Mouse (Mus musculus) layer of hippocampus, adult 8-10 months (tissue): Measurements from ENCODE around the gene Defb30. TPM values are rescaled to one million over a fixed set of nuclear protein-coding genes. Genes with fewer than 3 reads are reported as not detected.
A peak's percentile ranks its signal among the peaks of the same experiment; 100 is the strongest.

ENCODE experiments used
- DNase-seq, 2 experiments: peaks; one replicate each; pipeline ENCODE4 v3.0.0; 2022; ENCODE audit warnings: low spot score in 2 of 2
- total RNA-seq, 4 experiments: library from RNA; stranded (reverse); gene quantifications; 2 replicates each; pipeline ENCODE4 v1.2.4; 2022

Defb30 gene
- total RNA-seq, result not detected

DNA sequence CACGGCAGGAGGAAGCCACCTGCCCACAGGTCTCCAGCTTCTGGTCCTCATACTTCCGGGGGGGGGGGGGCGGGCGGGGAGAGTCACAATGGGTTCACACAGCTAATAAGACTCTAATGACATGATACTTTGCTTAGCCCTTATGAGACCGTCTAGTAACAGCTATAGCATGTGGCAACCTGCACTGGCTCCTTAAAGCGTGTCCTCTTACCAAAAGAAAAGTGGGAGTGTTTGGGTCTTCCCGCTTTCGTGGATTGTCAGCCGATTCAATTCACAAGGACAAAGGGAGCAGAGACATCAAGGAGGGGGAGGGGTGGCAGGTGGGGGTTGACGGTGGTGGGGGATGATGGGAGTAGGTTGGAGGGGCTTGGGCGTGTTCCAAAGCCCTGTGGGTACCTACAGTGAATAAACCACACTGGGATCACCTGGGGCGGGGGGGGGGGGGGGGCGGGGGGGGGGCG, at the start of gene Defb30:
Defb30 (minus strand) TSS at position 51 of the 461 bp plus-strand sequence.
- DNase-seq, result no peak

GRCm38 (mm10) chr14:63067708-63068107, 17.9 kb upstream of the Defb30 start:
- DNase-seq, result no peak

- DNase-seq, result peak in 1 of 2 experiments; percentile 67
Measured at GRCm38 (mm10) chr14:63066630-63067310, 17.0 kb upstream of the Defb30 start.

GRCm38 (mm10) chr14:63065391-63065790, 15.6 kb upstream of the Defb30 start:
- DNase-seq, result no peak

DNA sequence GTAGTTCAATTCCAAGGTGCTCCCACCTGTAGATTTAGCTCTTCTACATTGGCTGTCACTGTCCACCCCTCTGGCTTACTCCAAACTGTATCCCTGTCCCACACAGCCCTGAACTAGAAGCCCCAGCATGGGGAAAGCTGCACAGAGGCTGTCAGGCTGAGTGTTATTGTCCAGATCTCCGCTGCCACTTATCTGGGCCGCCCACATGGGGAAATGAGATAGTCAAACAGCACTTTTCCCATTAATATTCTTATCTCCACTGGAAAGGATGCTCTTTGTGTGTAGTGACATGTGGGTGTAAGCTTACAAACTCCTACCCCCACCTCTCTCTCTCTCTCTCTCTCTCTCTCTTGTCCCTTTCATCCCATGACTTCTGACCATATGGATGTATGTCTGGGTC, 12.4 kb upstream of the Defb30 start:
- no peak for DNase-seq

DNA sequence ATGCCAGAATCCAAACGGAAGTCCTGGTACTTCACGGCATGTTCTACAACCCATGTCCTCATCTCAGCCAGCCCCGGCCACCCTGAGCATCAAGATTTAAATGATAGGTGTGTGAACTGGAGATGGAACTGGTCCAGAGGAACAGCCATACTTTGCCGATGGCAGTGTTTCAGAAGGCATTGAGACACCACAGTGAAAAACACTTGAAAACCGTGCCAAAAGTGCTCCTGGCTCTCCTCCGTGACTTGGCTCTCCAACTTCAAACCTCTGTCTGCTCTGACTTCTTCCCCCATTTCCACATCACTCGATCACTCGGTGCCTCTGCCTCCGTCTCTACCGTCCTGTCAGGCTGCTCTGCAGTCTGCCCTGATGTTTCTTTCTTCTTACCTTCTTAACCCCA, 10.6 kb upstream of the Defb30 start:
- no peak for DNase-seq

DNA sequence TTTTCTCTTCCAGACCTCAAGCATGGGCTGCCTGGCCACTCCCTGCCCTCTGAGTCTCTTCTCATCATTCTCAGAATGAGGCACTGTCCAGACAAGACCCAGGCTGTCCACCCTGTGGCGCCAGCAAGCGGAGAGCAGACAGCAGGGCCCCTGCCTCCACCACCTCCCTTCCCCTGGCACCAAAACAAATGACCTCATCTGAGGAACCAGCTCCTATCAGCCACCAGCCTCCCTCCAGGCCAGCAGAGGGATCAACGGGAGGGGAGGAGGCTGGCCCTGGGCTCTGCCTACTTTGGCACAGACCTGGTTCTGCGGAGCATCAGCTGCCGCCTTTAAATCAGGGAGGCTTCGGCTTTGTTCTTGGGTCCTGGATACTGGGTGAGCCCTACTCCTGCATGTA, 5.0 kb upstream of the Defb30 start:
- peak; percentile 55 to 74 for DNase-seq

DNA sequence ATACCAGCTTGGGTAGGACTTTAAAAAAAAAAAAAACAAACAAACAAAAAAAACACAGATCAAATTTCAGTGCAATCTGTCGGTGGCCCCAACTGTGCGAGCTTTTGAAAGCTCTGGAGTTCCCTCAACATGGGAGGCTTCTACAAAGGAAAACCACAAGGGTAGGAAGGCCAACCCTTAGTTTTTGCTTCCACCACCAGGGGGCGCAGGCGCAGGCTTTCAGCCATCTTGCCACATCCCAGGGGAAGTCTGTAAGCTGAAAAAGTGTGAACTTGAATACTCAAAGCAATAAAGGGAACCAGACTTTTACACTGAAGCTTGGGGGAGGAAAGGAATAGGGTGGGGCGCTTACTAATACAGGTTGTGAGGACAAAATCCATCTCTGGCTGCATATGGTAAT, 1.0 kb upstream of the Defb30 start:
- peak in 1 of 2 experiments; percentile 36 for DNase-seq

- DNase-seq, result no peak
Measured at GRCm38 (mm10) chr14:63046691-63047090, 3.1 kb downstream of the Defb30 start, which contains the start of gene Defb42. Defb42 (plus strand) TSS chr14:63046991.

GRCm38 (mm10) chr14:63020524-63021156, 29.1 kb downstream of the Defb30 start:
- peak in 1 of 2 experiments; percentile 5 for DNase-seq

DNA sequence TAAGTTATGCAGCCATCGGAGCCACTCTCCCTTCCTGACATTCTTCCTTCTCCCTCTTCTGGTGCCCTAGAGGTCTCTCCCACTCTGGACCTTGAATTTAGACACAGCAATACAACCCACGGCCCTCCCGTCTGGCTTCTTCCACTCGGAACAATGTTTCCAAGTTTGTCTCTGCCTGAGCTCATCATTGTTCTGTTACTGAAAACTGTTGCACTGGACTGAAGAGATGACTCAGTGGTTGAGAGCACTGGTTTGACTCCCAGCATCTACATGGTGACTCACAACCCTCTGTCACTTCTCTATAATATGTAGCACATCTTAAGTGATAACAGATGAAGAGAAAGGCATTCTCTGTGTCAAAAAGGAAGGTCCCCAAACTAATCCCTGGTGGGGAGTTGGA, 35.1 kb downstream of the Defb30 start:
- DNase-seq, result no peak

DNA sequence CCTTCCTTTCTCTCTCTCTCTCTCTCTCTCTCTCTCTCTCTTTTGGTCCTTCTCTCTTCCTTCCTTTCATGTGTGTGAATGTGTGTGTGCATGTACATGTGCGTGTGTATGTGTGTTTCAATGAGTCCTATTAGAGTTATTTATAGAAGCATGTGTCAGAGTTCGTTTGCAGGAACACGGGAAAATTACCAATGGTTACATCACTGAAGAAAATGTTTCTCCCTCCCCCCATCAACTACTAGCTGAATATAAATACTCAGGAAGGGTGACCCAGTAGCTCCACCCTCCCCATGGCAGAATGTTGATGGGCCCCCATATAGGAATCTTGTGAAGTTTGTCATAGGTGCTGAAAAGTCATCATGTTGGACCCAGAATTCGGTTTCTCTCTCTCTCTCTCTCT, 36.7 kb downstream of the Defb30 start:
- no peak for DNase-seq

DNA sequence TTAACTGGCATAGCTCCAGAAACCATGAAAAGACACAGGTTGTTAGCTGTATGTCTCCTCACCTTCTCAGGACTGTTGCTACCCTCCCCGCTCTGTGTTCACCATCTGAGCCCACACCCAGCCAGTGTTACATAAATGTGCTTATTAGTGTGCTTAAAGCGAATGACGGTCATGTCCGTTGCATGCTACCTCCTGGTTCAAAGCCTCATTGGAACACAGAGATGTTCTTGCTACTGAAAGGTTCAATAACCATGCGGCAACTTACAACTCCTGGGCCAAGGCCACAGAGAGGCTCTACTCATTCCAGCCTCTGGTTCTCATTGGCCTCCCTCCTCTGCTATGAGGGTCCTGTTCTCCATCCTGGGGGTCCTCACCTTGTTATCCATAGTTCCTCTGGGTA, 38.3 kb downstream of the Defb30 start, which contains the start of gene Defb43:
Defb43 (plus strand) TSS at position 301 of the 400 bp plus-strand sequence.
- no peak for DNase-seq

DNA sequence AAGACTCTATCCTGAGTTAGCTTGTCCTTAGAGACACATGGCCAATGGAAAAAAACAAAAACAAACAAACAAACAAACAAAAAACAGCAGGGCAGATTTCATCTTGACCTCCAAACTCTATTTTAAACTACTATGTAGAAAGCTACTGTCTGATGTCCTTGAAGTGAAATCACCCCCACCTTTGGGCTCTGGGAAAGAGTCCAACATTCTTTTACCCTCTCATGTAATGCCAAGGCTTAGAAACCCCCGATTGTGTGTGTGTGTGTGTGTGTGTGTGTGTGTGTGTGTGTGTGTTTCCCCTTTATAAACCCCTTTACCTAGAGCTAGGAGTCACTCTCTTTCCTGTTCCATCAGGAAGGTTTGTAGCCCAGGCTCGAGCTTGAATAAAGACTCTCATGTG, 47.2 kb downstream of the Defb30 start:
- no peak for DNase-seq

DNA sequence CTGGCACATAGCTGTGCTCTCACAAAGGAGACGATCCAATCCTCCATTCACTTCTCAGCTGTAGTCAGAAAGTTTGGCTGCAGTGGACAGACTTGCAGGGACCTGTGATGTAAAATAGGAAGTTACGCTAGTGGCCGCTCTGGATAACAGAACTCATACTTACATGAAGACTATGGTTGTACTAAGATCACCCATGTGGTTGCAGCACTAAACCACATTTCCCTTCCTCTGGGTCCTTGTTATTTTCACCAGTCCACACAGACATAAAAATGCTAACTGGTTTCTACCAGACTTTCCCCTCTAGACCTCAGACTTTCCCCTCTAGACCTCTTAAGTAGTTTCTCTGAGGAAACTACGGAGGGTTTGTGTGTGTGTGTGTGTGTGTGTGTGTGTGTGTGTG, 50.8 kb downstream of the Defb30 start:
- no peak for DNase-seq

DNA sequence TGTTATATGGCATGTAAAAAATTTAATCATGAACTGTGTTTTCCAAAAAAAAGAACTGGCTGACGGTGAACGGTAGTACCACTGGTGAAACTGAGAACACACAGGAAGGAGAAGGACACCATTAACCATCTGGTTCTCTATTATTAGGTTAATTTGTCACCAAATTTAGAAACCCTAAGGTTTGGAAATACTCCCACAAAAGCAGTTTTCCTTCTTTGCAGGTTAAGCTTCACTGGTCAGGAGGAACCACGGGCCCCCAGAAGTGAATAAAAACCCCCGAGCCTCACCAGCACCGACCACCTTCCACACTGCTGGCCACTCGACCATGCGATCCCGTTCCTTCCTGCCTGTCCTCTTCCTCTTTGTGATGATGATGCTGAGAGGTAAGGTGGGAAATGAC, 52.0 kb downstream of the Defb30 start, which contains the start of gene Defb47:
Defb47 (plus strand) TSS at position 301 of the 400 bp plus-strand sequence.
- DNase-seq, result no peak

- DNase-seq, result no peak
Measured at GRCm38 (mm10) chr14:62991849-62992510, 57.8 kb downstream of the Defb30 start.

DNA sequence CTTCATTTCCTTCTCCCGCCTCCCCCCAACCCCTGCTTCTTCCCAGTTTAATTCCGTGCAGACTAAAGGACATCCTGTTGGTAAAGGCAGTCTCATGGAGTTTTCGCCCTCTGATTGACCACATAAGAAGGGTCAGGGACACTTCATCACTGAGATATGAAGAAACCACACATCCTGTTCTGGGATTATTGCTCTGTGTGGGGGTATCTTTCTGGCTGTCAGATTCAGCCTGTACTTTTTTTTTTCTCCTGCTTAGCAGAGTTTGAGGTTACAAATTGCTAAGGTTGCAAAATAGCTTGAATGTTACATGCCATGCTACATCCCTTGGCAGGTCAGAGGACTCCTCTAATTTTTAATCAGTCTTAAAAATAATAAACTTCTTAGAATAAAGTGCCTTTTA, 58.5 kb downstream of the Defb30 start:
- DNase-seq, result no peak

GRCm38 (mm10) chr14:62984410-62984809, 65.3 kb downstream of the Defb30 start, which contains the start of gene Defb48:
Defb48 (minus strand) TSS chr14:62984510.
- no peak for DNase-seq
